Comparison of ENCODE assay signal across 12 mouse cellular contexts in the genomic region with DNA sequence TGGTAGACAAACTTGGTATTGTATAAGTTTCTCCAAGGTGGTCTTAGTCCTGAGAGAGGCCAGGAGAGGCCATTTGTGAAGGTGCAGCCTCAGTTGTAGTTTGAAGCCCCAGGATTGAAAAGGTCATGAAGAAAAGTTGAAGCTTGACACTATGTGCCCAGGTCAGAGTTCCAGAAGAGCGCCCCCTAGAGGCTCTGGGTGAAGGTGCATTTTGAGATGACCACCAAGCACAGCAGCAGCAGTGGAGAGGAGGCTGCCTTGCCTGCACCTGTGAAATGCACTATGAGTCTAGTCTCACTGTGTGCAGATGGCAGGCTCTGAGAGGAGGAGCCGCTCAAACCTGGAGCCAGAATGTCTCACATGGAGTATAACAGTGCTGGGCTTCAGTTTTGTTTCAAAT. TPM values are rescaled to one million over a fixed set of nuclear protein-coding genes. Genes with fewer than 3 reads are reported as not detected.
A peak's percentile ranks its signal among the peaks of the same experiment; 100 is the strongest.
DNase-seq lines count a peak whose midpoint lies in the region; ATAC-seq and TF ChIP-seq lines count a peak whose summit lies in the region.
"Had no signal": no experiment of that assay in that cellular context is flagged by ENCODE, and none has a peak within 500 bp of the region (broad histone marks: within the 10 kb centered on the region; RNA-seq: fewer than 3 reads in every experiment).

No protein-coding gene starts in this region.

- no peaks in the 10 kb centered on the region for H3K79me2 ChIP-seq in CH12.LX (replicated peaks; ENCODE audit: control insufficient read depth, extremely low read depth, insufficient read depth, poor library complexity, severe bottlenecking)

- dilution Hi-C loops in CH12.LX (cut with MboI; ENCODE audit: extremely low pct_ligation_motif_present, extremely low pct_unique_long_range_greater_than_20kb, low sequenced_read_pairs) = no loop called here

- H3K9ac ChIP-seq in CH12.LX (ENCODE audit: insufficient read depth, low read depth) = no peak overlapping the region
- no peak overlapping the region for H3K9ac ChIP-seq in kidney, embryonic 16.5 days (replicated peaks; ENCODE audit: low read length)

- intact Hi-C loops in left cerebral cortex, adult 2 months (cut with DNase I) = loop anchor here (5.0 kb wide), 2 partner anchors 186 to 456 kb away; no protein-coding TSS in a partner anchor

- no peak for ATAC-seq in kidney, embryonic 16.5 days (ENCODE audit: low FRiP score, low TSS enrichment)
- ATAC-seq: hindbrain, embryonic 16.5 days had no signal

- DNase-seq in left cerebral cortex, adult 2 months (ENCODE audit: extremely low spot score in 1 of 2, low spot score in 2 of 2) = no peak
- no peak for DNase-seq in left cerebral cortex, adult 8-10 months (ENCODE audit: low spot score in 2 of 2)
- peak; percentile 38 for DNase-seq in CH12.LX (ENCODE audit: extremely low read depth)
- DNase-seq in R1 (ENCODE audit: low read depth, low spot score) = peak; percentile 55
- DNase-seq in naive thymus-derived CD4-positive, alpha-beta T cell, adult 2 months (ENCODE audit: low read depth) = peak; percentile 50
- no peak for DNase-seq in ovary, adult 18-20 months (ENCODE audit: low spot score)
- no peak for DNase-seq in embryo, embryonic 10 days (ENCODE audit: low spot score)
- DNase-seq: left cerebral cortex, postnatal 4 days; lung, postnatal 36 days had no signal

- no peak overlapping the region for H3K4me3 ChIP-seq in left cerebral cortex, adult 2 months
- H3K4me3 ChIP-seq in CH12.LX (replicated peaks in 1 of 3; ENCODE audit: low read depth in 2 of 3, low read length in 2 of 3, poor library complexity in 1 of 3) = no peak overlapping the region
- H3K4me3 ChIP-seq in kidney, embryonic 16.5 days (ENCODE audit: low read length) = no peak overlapping the region
- H3K4me3 ChIP-seq: heart, embryonic 10.5 days had no signal

- H3K4me1 ChIP-seq in CH12.LX (ENCODE audit: control insufficient read depth in 1 of 2, insufficient read depth in 2 of 2) = 0 out of 4 replicates have a peak, but pooled peaks cover 0 to under 1% of the 10 kb centered on the region in 2 experiments
- no peaks in the 10 kb centered on the region for H3K4me1 ChIP-seq in kidney, embryonic 16.5 days (ENCODE audit: insufficient read depth, low read length)
- H3K4me1 ChIP-seq: heart, embryonic 10.5 days had no signal

- no peak overlapping the region for H3K27ac ChIP-seq in left cerebral cortex, adult 2 months
- H3K27ac ChIP-seq in CH12.LX (ENCODE audit: insufficient read depth, low read depth) = no peak overlapping the region
- no peak overlapping the region for H3K27ac ChIP-seq in kidney, embryonic 16.5 days (ENCODE audit: low read length)
- H3K27ac ChIP-seq: heart, embryonic 10.5 days had no signal

- 43% methylated on average over 2 of the region's 2 CpGs for WGBS in kidney, embryonic 16.5 days

- TF ChIP-seq POLR2A in CH12.LX (IDR thresholded peaks at IDR 0.05; ENCODE audit: low read depth, low read length) = no peak

- peak; percentile 42 for TF ChIP-seq CTCF in left cerebral cortex, adult 2 months (IDR thresholded peaks at IDR 0.05)
- TF ChIP-seq CTCF in CH12.LX (conservative IDR thresholded peaks at IDR 0.05 in 1 of 2, IDR thresholded peaks at IDR 0.05 in 1 of 2; ENCODE audit: low read depth in 2 of 2, low read length in 2 of 2) = peak; percentile 63 to 80

- no peak; the same call in 1 of the 2 replicates for TF ChIP-seq RAD21 in CH12.LX (IDR thresholded peaks at IDR 0.05; ENCODE audit: low read depth, low read length)

- no peaks in the 10 kb centered on the region for H3K36me3 ChIP-seq in CH12.LX (replicated peaks in 1 of 2; ENCODE audit: control insufficient read depth in 1 of 2, insufficient read depth in 1 of 2, low read length in 1 of 2)
- no peaks in the 10 kb centered on the region for H3K36me3 ChIP-seq in kidney, embryonic 16.5 days (ENCODE audit: insufficient read depth, low read length)
- H3K36me3 ChIP-seq: heart, embryonic 10.5 days had no signal

- TF ChIP-seq EP300 in CH12.LX (IDR thresholded peaks at IDR 0.05; ENCODE audit: low read length) = no peak

- in situ Hi-C loops in CH12.LX (cut with MboI; ENCODE audit: low pct_ligation_motif_present, low pct_unique_long_range_greater_than_20kb, low sequenced_read_pairs) = no loop called here

- H3K4me2 ChIP-seq in CH12.LX (ENCODE audit: insufficient read depth, low read depth, poor library complexity, severe bottlenecking) = no peak overlapping the region
- H3K4me2 ChIP-seq in kidney, embryonic 16.5 days (replicated peaks; ENCODE audit: low read depth, low read length) = no peak overlapping the region

- peaks cover 6% of the 10 kb centered on the region for H3K9me3 ChIP-seq in CH12.LX (replicated peaks; ENCODE audit: low read length)
- peaks cover 7% of the 10 kb centered on the region; the same call in 1 of the 2 replicates for H3K9me3 ChIP-seq in kidney, embryonic 16.5 days (ENCODE audit: low read length)
- H3K9me3 ChIP-seq: heart, embryonic 10.5 days had no signal

- peaks cover 2% of the 10 kb centered on the region for H3K27me3 ChIP-seq in CH12.LX (replicated peaks)
- H3K27me3 ChIP-seq in kidney, embryonic 16.5 days (ENCODE audit: insufficient read depth, low read length) = no peaks in the 10 kb centered on the region

TF ChIP-seq in CH12.LX, 34 proteins besides CTCF, POLR2A, EP300 and RAD21:
- no peak for TF ChIP-seq ZC3H11A (IDR thresholded peaks at IDR 0.05; ENCODE audit: low read depth, low read length)
- TF ChIP-seq USF1 (IDR thresholded peaks at IDR 0.05; ENCODE audit: low read depth, low read length) = no peak
- no peak for TF ChIP-seq USF2 (conservative IDR thresholded peaks at IDR 0.05; ENCODE audit: low read depth, low read length)
- TF ChIP-seq ZMIZ1 (IDR thresholded peaks at IDR 0.05; ENCODE audit: low read depth, low read length) = no peak
- TF ChIP-seq MAFK (IDR thresholded peaks at IDR 0.05; ENCODE audit: insufficient replicate concordance, low read length) = no peak
- no peak for TF ChIP-seq MAX (IDR thresholded peaks at IDR 0.05; ENCODE audit: low read length)
- no peak for TF ChIP-seq ZKSCAN1 (IDR thresholded peaks at IDR 0.05; ENCODE audit: borderline replicate concordance, low read depth, low read length)
- TF ChIP-seq MYC (IDR thresholded peaks at IDR 0.05; ENCODE audit: low read depth, low read length) = no peak
- TF ChIP-seq RCOR1 (conservative IDR thresholded peaks at IDR 0.05; ENCODE audit: low read depth, low read length) = no peak
- TF ChIP-seq ELF1 (IDR thresholded peaks at IDR 0.05; ENCODE audit: low read depth, low read length) = no peak

RNA-seq across cellular contexts. Expression of gene Tra2b, which starts 27.8 kb away (rescaled TPM):
- total RNA-seq in left cerebral cortex, adult 2 months (2021) = 10 to 100 TPM; 71.8 to 78.4 TPM
- 10 to 100 TPM; 65.9 to 76.8 (median 70.2) TPM for total RNA-seq in left cerebral cortex, adult 8-10 months (2022)
- total RNA-seq in CH12.LX (2012; rRNA removed) (216 and 311 TPM in 2 replicates), CH12.LX (2014; rRNA removed) (272 and 304 TPM in 2 replicates)
- polyA plus RNA-seq in CH12.LX (2012; ENCODE audit: insufficient read length, low read depth) = 392 and 405 TPM in 2 replicates
- polyA plus RNA-seq in kidney, embryonic 16.5 days (2015; fragmentation: Nextera tagmentation; extraction: Ambion mirVana) = 392 and 404 TPM in 2 replicates

Comparison
In these comparisons a context has a peak if more than half of its experiments do, and no peak if none do; other contexts are left out.
1. DNase-seq: peak in CH12.LX (single experiment), R1 (single experiment) and naive thymus-derived CD4-positive, alpha-beta T cell, adult 2 months (single experiment); none in left cerebral cortex, adult 2 months (0 of 2), left cerebral cortex, adult 8-10 months (0 of 2), ovary, adult 18-20 months (single experiment) and embryo, embryonic 10 days (single experiment).